Mouse (Mus musculus) kidney, adult 10 weeks (tissue): ENCODE data around the gene Sec63. TPM values are rescaled to one million over a fixed set of nuclear protein-coding genes. Genes with fewer than 3 reads are reported as not detected.

Source experiments
- polyA plus RNA-seq: library from polyadenylated mRNA; stranded (reverse); fragments of 350-450 nt; fragmentation: Illumina TruSeq; extraction: RNeasy Lipid Tissue Mini Kit (QIAGEN cat#74804); gene quantifications from one replicate; pipeline ENCODE4 v1.2.3, GENCODE M21; 2014; ENCODE audit warnings: low read depth, low replicate concordance

Sec63 gene
- 124 TPM for polyA plus RNA-seq

DNA sequence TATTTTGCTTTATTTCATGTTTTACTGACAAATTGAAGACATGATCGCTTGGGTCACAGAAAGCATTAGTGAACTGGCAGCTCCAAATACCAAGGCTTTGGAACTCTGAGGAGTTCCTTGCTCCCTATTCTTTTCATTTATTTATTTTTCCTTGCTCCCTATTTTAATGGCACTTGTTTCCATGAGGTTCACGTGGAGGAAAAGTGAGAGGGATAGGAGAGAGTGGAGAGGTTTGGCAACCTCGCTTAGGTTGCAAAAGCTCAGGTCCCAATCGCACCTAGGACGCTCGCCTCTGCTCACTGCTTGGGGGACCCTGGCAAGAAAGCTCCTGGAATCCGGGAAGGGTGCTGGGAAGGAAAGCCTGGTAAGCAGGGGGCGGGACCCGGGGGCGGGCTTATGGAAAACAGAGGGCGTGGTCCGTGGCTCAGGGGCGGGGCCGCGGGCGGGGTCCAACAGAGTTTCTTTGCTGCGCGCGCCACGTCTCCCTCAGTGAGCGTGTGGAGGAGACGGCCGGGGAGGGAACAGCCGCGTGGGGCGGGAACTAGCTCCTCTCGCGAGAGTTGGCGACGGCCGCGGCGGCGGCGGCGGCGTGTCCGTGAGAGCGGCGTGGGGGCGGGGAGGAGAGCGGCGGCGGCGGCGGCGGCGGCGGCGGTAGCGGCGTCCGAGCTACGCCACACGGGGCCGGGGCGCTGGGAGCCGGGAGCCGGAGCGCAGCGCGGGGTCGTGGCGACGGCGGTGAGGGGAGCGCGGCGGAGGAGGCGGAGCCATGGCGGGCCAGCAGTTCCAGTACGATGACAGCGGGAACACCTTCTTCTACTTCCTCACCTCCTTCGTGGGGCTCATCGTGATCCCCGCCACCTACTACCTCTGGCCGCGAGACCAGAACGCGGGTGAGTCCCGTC is at the start of gene Sec63:
Sec63 (plus strand) TSS at position 498 of the 902 bp plus-strand sequence.

GRCm38 (mm10) chr10:42860159-42860911 is 99.0 kb downstream of the Sec63 start, which contains the start of gene Scml4:
Gene Scml4 (plus strand): TSS chr10:42860370.

Other genes with a start within 250 kb of the Sec63 start
- not detected for gene Nr2e1, start 177.9 kb upstream of the Sec63 start, polyA plus RNA-seq
- 48.8 TPM for gene Ostm1, start 177.7 kb upstream of the Sec63 start, polyA plus RNA-seq
- gene Scml4, start 98.9 kb downstream of the Sec63 start, polyA plus RNA-seq = 0.85 TPM